8 mouse cellular contexts compared by ENCODE assay signal in the genomic region with DNA sequence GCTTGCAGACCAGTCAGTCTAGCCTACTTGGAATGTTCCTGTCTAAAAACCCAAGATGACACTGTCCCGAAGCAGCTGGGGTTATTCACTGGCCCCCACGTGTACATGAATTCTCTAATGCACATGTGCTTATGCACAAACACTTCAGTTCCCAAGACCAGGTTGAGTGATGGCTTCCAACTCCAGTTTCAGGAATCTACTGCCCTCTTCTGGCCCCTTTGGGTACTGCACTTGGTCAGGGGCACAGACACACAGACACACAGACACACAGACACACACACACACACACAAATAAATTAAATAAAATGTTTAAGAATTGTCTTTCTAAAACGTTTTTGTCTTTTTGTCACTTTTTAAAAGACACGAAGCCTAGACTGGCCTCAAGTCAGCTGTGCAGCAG.
DNase-seq lines count a peak whose midpoint lies in the region; ATAC-seq and TF ChIP-seq lines count a peak whose summit lies in the region.

No protein-coding gene starts in this region.

- no peak overlapping the region for H3K4me2 ChIP-seq in lung, postnatal 0 days (replicated peaks; ENCODE audit: low read depth, low read length)

- WGBS in lung, postnatal 0 days: 73% methylated on average over 4 of the region's 4 CpGs

- no peak overlapping the region for H3K4me3 ChIP-seq in testis, adult 2 months (ENCODE audit: control insufficient read depth, low read depth, low read length)
- H3K4me3 ChIP-seq in lung, postnatal 0 days (ENCODE audit: low read depth, low read length): no peak overlapping the region

- no peaks in the 10 kb centered on the region for H3K36me3 ChIP-seq in testis, adult 2 months (ENCODE audit: control insufficient read depth, insufficient read depth, low read length)
- H3K36me3 ChIP-seq in lung, postnatal 0 days (ENCODE audit: insufficient read depth, low read length): no peaks in the 10 kb centered on the region

- H3K4me1 ChIP-seq in testis, adult 2 months (ENCODE audit: control insufficient read depth, insufficient read depth, low read length): peaks cover 2% of the 10 kb centered on the region
- H3K4me1 ChIP-seq in lung, postnatal 0 days (ENCODE audit: insufficient read depth, low read depth, low read length): no peaks in the 10 kb centered on the region

- no peaks in the 10 kb centered on the region for H3K9me3 ChIP-seq in lung, postnatal 0 days (ENCODE audit: low read length)

- no peaks in the 10 kb centered on the region for H3K27me3 ChIP-seq in testis, adult 2 months (ENCODE audit: control insufficient read depth, insufficient read depth, low read length)
- H3K27me3 ChIP-seq in lung, postnatal 0 days (replicated peaks; ENCODE audit: insufficient read depth, low read length): no peaks in the 10 kb centered on the region

- no peak for TF ChIP-seq POLR2A in testis, adult 2 months (IDR thresholded peaks at IDR 0.05; ENCODE audit: control insufficient read depth, low read depth, low read length)

- TF ChIP-seq EP300 in lung, postnatal 0 days (IDR thresholded peaks at IDR 0.05): no peak

- ATAC-seq in lung, postnatal 0 days: no peak

- DNase-seq in gastrocnemius, postnatal 10 days: peak; percentile 38
- no peak for DNase-seq in gastrocnemius, postnatal 25 days
- no peak for DNase-seq in testis, postnatal 14 days (ENCODE audit: low spot score)
- DNase-seq in lung, postnatal 0 days (ENCODE audit: low spot score): no peak
- no peak for DNase-seq in Muller cell, postnatal 12 days (ENCODE audit: inconsistent ontology term)
- no peak for DNase-seq in right cerebral cortex, postnatal 14 days
- no peak for DNase-seq in layer of hippocampus, adult 11-12 months (ENCODE audit: low spot score)

- no peak overlapping the region for H3K27ac ChIP-seq in testis, adult 2 months (ENCODE audit: control insufficient read depth, insufficient read depth, low read depth, low read length)
- no peak overlapping the region for H3K27ac ChIP-seq in lung, postnatal 0 days (ENCODE audit: low read length)

- no peak overlapping the region for H3K9ac ChIP-seq in lung, postnatal 0 days (replicated peaks; ENCODE audit: low read depth)

- peak; percentile 61; the same call in 1 of the 2 replicates for TF ChIP-seq CTCF in testis, adult 2 months (IDR thresholded peaks at IDR 0.05; ENCODE audit: control insufficient read depth, insufficient read depth, insufficient replicate concordance, low read depth, low read length)
- peak; percentile 74 for TF ChIP-seq CTCF in lung, postnatal 0 days (IDR thresholded peaks at IDR 0.05)
